Mouse (Mus musculus) brain, embryonic 14.5 days (tissue): ENCODE results near the gene Aqp11. TPM values are rescaled to one million over a fixed set of nuclear protein-coding genes. Genes with fewer than 3 reads are reported as not detected.

Experiments used
- DNase-seq: peaks from one replicate; pipeline ENCODE4 v3.0.0-alpha.2; 2011; ENCODE audit warnings: low read depth
- CTCF ChIP-seq: fragments of 200-500 bp; IDR thresholded peaks from 2 replicates; pipeline ENCODE4 v1.5.1; 2012; ENCODE audit warnings: inconsistent platforms, mild to moderate bottlenecking, moderate library complexity, borderline replicate concordance; ENCODE audit not compliant: insufficient read depth, insufficient read length; ENCODE audit errors: extremely low read depth
- POLR2A ChIP-seq: fragments of 200-500 bp; IDR thresholded peaks from 2 replicates; pipeline ENCODE4 v1.6.1; 2012; ENCODE audit warnings: mild to moderate bottlenecking, inconsistent platforms, borderline replicate concordance; ENCODE audit not compliant: poor library complexity, insufficient read depth, insufficient read length, severe bottlenecking; ENCODE audit errors: extremely low read depth
- polyA plus RNA-seq: library from polyadenylated mRNA; depleted of rRNA; stranded (reverse); fragments of >200 nt; gene quantifications from 2 replicates; pipeline ENCODE4 v1.2.3, GENCODE M21; 2012

Gene Aqp11
- polyA plus RNA-seq, 1 experiment: 10.2 TPM

GRCm38 (mm10) chr7:97765181-97765962, 27.3 kb upstream of the Aqp11 start:
- TF ChIP-seq POLR2A: no peak
- TF ChIP-seq CTCF: no peak
- DNase-seq: no peak

- no peak for DNase-seq
- TF ChIP-seq POLR2A (no peak), CTCF (no peak)
Measured at GRCm38 (mm10) chr7:97764591-97764990, 26.5 kb upstream of the Aqp11 start.

- DNase-seq: peak; percentile 84
Measured at GRCm38 (mm10) chr7:97756967-97757881, 19.1 kb upstream of the Aqp11 start.

GRCm38 (mm10) chr7:97749207-97750190, 11.4 kb upstream of the Aqp11 start:
- peak; percentile 28 for DNase-seq
- no peak for TF ChIP-seq POLR2A
- TF ChIP-seq CTCF: no peak

More at GRCm38 (mm10) chr7:97756967-97757881, 19.1 kb upstream of the Aqp11 start:
- no peak for TF ChIP-seq CTCF
- no peak for TF ChIP-seq POLR2A

GRCm38 (mm10) chr7:97748527-97749206, 10.6 kb upstream of the Aqp11 start:
- peak; percentile 18 for DNase-seq
- TF ChIP-seq CTCF: no peak
- TF ChIP-seq POLR2A: no peak

- DNase-seq: peak; percentile 91
- TF ChIP-seq POLR2A (no peak), CTCF (peak; percentile 93)
Measured at GRCm38 (mm10) chr7:97747787-97748497, 9.9 kb upstream of the Aqp11 start.

- no peak for DNase-seq
- TF ChIP-seq POLR2A: no peak
- no peak for TF ChIP-seq CTCF
Measured at GRCm38 (mm10) chr7:97747176-97747707, 9.2 kb upstream of the Aqp11 start.

GRCm38 (mm10) chr7:97745299-97745698, 7.2 kb upstream of the Aqp11 start:
- peak; percentile 88 for DNase-seq
- peak; percentile 80; the same call in 1 of the 2 replicates for TF ChIP-seq CTCF
- no peak for TF ChIP-seq POLR2A

- no peak for DNase-seq
- TF ChIP-seq CTCF (no peak), POLR2A (no peak)
Measured at GRCm38 (mm10) chr7:97741756-97742291, 3.7 kb upstream of the Aqp11 start.
